Mouse (Mus musculus) heart, adult 8-10 months (tissue): ENCODE measurements at regions not wholly inside any gene's neighbourhood (a gene's known extent, or its start where the extent isn't known, plus 50 kb on each side); places are given as distances from the start of the nearest gene placed in this dataset.

ENCODE experiments used
- DNase-seq: peaks from one replicate; pipeline ENCODE4 v3.0.0; 2022; ENCODE audit warnings: low spot score

- no peak for DNase-seq
Measured at GRCm38 (mm10) chr14:78372102-78372501, 64.3 kb upstream of the Tnfsf11 start.

- peak; percentile 9 for DNase-seq
Measured at GRCm38 (mm10) chr14:78368881-78369280, 61.0 kb upstream of the Tnfsf11 start.

DNA sequence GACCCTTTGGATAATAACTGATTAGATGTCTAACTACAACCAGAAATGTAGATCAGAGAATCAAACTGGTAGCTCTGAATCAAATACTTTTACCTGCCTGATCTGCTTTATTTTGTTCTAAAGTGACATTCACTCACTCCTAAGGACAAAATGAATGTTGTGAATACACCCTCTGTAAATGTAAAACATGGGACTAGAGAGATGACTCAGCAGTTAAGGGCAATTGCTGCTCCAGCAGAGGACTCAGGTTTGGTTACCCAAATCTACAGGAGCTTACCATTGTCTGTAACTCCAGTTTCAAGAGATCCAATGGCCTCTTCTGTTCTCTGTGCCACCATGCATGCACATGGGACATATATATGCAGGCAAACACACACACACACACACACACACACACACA, 57.0 kb upstream of the Tnfsf11 start:
- DNase-seq = no peak

GRCm38 (mm10) chr14:78363123-78363522, 55.3 kb upstream of the Tnfsf11 start:
- no peak for DNase-seq
